Mouse (Mus musculus) T-helper 2 cell (primary cell): ENCODE measurements around the gene Gramd4.
"Not testable (repeated sequence)": the region's sequence is repeated elsewhere in the genome, so short reads cannot be mapped to it uniquely, and the experiment has no call there.

Experiments
- in situ Hi-C: fragments of 300-600 bp; cut with MboI, MseI; formaldehyde crosslinking; loops from one replicate; pipeline ENCODE4 v1.15.1; 2025; ENCODE audit warnings: high pct_unique_total_duplicates

Gramd4 gene

DNA sequence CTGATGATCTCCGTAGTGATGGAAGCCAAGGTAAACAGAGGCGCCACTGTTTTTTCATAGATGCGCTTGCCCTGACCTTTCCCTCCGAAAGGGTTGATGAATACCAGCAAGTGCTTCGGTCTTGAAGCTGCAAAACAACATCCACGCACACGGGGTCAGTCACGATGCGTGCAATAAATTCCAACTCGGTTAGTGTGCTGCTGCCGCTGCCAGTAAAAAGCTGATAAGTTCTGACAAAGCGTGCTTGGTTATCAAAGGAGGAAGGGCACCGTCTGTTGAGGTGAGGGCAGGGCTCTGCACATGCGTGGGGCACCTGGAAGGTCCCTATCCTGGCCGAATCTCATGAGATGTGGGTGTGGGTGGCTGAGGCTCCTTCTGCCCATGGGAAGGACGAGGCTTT, 101.6 kb downstream of the Gramd4 start:
- in situ Hi-C loops: no loop called here

- in situ Hi-C loops: no loop called here
These were observed 102.2 kb downstream of the Gramd4 start for GRCm38 (mm10) chr15:86159719-86160118.

DNA sequence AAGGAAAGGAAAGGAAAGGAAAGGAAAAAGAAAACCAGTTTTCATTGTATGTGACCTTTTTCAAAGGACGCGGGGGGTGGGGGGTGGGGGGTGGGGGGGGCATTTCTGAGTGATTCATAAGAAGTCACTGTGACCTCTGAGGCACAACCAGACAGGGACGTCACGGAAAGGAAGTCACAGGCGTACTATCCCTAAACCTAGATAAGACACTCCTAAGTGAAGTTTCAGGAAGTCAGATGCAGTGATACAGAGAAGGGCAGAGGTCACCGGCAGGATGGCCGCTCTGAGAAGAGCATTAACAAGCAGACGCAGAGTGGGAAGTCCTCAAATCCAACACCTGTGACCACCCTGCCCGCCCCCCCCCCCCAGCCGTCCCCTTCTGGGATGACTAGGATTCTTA, 103.4 kb downstream of the Gramd4 start:
- in situ Hi-C loops: no loop called here

- in situ Hi-C loops: not testable (repeated sequence)
These were observed 104.3 kb downstream of the Gramd4 start for GRCm38 (mm10) chr15:86161800-86162199.

GRCm38 (mm10) chr15:86164718-86165345, 107.3 kb downstream of the Gramd4 start:
- in situ Hi-C loops: no loop called here

GRCm38 (mm10) chr15:86165811-86166590, 108.5 kb downstream of the Gramd4 start:
- in situ Hi-C loops: no loop called here

DNA sequence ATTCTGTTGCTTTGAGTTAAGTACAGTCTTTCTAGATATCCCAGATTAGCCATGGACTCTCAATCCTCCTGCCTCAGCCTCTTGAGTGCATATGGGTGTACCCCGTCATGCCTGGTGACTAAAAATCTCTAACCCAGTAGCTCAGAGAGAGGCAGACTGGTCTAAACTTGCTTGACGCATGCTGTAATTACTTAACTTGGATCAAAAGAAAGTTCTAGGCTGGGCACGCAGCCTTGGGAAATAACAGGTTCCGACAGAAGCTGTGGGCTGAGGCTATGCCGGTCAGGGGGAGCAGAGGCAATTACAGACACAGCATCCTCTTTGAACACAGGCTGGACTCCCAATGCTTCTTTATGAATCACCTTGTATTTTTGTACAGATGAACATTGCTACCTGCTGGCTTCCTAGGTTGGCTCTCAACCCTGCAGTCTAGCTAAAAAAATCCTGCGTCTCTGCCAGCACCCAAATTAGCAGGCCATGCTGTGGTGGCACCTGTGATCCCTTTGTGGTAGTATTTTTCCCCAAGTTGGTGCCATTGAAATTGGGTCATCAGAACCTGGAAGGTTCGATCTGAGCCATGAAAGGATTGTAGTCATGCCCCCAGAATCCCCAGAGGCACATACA, 109.6 kb downstream of the Gramd4 start:
- in situ Hi-C loops: no loop called here

GRCm38 (mm10) chr15:86167787-86168504, 110.5 kb downstream of the Gramd4 start:
- in situ Hi-C loops: no loop called here

GRCm38 (mm10) chr15:86168505-86168867, 111.0 kb downstream of the Gramd4 start:
- in situ Hi-C loops: no loop called here

GRCm38 (mm10) chr15:86168941-86169816, 111.7 kb downstream of the Gramd4 start:
- in situ Hi-C loops: no loop called here

GRCm38 (mm10) chr15:86169817-86170110, 112.3 kb downstream of the Gramd4 start:
- in situ Hi-C loops: no loop called here

- in situ Hi-C loops: no loop called here
These were observed 113.8 kb downstream of the Gramd4 start for GRCm38 (mm10) chr15:86171316-86171715.

DNA sequence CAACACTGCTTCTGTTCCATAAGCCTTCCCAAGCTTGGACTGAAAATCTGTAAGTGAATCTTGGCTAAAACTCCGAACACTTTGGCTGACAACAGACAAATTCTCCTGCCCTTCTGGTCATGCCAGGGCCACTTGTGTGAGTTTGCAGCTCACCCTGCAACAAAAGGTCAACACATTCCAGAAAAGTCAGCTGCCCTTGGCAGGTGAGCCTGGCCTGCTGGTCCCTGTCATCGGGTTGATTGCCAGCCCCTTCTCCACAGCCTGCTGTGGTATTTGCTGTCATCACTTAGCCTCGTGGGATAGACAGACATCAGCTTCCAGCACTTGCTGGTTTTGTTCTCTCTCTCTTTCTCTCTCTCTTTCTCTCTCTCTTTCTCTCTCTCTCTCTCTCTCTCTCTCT, 114.6 kb downstream of the Gramd4 start:
- in situ Hi-C loops: no loop called here

DNA sequence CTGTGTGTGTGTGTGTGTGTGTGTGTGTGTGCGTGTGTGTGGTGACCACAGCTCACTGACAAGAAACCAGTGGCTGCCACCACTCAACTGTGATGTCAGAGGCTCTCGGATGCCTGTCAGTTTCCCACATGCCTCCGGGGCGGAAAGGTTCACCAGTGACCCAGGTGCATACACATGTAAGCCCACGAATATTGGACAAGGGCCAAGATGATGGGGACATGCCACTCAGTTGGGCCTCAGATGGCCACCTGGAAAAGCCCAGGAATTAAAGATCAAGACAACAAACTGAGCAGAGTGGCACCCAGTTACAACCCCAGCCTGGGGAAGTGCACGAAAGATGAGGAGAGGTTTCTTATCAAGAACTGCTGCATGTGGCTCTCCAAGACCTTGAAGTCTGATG, 115.0 kb downstream of the Gramd4 start:
- in situ Hi-C loops: no loop called here

DNA sequence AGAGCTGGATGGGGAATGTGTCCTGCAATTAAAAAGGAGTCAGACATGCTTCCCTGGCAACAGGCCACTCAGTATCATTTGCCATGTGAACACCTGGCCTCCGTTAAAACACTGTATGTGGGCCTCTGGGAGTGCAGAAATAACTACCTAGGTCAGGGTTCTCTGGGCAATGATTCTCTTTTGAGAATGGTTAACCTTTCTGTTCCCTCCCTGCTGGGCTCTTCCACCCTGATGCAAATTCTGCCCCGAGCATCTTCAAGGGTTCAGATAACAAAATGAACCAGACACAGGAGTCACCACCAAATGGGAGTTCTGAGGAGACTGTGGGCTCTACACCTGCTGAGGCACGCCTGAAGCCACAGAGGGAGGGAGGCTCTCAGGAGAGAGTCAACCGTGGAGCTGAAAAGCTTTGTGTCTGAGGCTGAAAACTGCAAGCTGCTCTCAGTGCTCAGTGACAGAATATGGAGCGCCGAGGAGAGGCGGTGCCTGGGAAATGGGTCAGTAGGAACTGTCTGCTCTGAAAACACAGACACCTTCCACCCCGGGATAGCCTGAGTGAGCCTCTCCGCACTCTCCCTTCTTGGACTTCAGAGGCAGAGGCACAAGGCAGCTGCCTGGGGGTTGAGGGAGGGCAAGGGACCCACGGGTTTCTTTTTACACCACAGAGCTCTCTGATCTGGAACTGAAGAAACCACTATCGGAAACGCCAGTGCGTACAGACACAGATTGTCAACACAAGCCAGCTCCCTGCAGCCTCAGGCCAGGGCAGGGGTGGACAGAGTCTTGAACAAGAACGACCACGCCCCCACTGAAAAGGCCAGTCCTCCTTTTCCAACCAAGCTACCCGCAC, 115.9 kb downstream of the Gramd4 start:
- in situ Hi-C loops: no loop called here

- in situ Hi-C loops: loop anchor here (25.0 kb wide), 1 partner anchor 1138 kb away; the partner anchor contains the start of gene Fam118a
These were observed 118.0 kb downstream of the Gramd4 start for GRCm38 (mm10) chr15:86175253-86176050.

DNA sequence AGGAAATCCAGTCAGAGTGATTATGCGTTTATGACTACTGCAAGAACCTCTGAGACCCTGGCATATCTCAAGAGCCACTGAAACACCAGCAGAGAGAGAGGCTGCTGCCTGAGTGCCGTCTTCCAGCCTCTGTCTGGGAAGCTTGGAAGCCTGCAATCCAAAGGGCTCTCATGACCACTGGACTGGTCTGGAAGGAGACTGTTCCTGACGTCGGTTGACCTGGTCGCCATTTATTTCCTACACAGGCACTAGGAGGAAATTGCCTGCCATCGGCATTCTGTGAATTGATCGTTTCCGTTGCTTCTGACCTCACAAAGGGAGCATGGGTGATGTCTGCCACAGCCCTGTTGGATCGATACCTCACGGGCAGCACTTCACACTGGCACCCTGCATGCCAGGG, 118.7 kb downstream of the Gramd4 start:
- in situ Hi-C loops: loop anchor here (25.0 kb wide), 1 partner anchor 1139 kb away; the partner anchor contains the start of gene Fam118a

DNA sequence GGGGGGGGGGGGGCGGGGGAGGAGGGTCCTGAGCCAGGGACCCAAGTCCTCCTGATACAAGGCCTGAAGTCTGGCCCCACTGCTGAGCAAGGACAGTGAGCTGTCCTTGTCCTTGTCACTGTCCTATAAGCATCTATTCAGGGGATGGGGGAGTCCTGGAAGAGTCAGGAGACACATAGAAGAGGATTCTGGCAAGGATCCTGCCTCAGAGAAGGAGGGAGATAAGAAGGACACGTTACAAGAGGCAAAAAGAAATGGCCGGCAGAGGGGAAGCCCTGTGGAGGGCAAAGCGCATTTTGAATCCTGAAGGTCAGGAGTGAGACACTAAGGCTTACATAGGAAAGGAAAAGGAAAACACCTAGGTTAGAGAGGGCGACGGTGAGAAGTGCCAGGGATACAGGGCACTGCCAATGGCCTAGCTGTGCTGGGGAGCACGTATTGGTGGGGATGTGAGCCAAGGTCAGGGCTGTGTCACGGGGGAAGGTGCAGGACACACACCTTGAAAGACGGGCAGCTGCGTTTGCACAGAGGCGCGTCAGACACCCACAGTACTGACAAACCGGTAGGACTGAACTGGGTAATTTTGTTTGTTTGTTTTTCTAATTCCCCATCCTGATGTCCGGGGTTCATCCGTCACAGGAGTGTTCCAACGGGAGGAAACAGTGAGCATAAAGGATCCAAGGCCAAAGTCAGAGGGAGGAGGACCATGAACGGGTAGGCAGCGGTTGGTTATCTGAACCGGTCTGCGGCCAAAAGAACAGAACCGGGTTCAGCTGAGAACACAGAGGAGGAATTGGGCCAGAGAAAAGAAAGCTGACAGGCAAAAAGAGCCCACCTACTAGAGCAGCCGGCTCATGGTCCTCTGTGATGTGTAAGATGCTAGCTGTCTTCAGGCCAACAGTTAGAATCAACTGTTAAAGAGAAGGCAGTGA, 119.5 kb downstream of the Gramd4 start:
- in situ Hi-C loops: loop anchor here (25.0 kb wide), 1 partner anchor 1140 kb away; the partner anchor contains the start of gene Fam118a
